Mouse (Mus musculus) small intestine, adult 2 months (tissue): Measurements from ENCODE around the gene Irf9.

Experiments used
- CTCF ChIP-seq: fragments of 200-500 bp; IDR thresholded peaks from 2 replicates; pipeline ENCODE4 v1.5.1; 2012; ENCODE audit warnings: low read depth, mild to moderate bottlenecking, control low read depth, inconsistent platforms, low read length, moderate library complexity, mixed read lengths; ENCODE audit not compliant: insufficient replicate concordance, insufficient read length; ENCODE audit errors: extremely low read depth
- POLR2A ChIP-seq: fragments of 200-500 bp; IDR thresholded peaks from 2 replicates; pipeline ENCODE4 v1.6.1; 2012; ENCODE audit warnings: low read depth, mild to moderate bottlenecking, control low read depth, inconsistent platforms, low read length, moderate library complexity

DNA sequence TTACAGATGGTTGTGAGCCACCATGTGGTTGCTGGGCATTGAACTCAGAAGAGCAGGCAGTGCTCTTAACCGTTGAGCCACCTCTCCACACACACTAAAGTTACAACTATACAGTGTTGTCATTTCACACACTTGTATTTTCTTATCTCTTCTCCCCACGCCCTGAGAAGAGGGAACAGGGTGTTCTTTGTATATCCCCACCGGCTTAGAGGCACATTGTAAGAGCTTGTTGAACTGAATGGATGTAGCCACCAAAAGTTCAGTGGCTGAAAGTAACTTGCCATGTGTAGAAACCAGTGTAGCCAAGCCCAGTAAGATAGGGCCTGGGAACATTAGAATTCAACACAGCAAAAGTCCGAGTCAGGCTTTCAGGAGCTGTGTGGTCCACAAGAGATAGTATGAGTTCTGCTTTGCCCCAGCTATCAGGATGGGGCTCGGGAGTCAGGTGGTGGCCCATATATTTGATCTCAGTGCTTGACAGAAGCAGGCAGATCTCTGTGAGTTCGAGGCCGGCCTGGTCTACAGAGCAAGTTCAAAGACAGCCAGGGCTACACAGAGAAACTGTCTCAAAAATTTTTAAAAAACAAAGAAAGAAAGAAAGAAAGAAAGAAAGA lies 11.3 kb downstream of the Irf9 start:
- TF ChIP-seq CTCF (no peak), POLR2A (no peak)
